Mouse (Mus musculus): Measurements from ENCODE around the gene Erbb3.
A peak's percentile ranks its signal among the peaks of the same experiment; 100 is the strongest.
"Not testable (repeated sequence)": the region's sequence is repeated elsewhere in the genome, so short reads cannot be mapped to it uniquely, and the experiment has no call there.

The Erbb3 gene

DNA sequence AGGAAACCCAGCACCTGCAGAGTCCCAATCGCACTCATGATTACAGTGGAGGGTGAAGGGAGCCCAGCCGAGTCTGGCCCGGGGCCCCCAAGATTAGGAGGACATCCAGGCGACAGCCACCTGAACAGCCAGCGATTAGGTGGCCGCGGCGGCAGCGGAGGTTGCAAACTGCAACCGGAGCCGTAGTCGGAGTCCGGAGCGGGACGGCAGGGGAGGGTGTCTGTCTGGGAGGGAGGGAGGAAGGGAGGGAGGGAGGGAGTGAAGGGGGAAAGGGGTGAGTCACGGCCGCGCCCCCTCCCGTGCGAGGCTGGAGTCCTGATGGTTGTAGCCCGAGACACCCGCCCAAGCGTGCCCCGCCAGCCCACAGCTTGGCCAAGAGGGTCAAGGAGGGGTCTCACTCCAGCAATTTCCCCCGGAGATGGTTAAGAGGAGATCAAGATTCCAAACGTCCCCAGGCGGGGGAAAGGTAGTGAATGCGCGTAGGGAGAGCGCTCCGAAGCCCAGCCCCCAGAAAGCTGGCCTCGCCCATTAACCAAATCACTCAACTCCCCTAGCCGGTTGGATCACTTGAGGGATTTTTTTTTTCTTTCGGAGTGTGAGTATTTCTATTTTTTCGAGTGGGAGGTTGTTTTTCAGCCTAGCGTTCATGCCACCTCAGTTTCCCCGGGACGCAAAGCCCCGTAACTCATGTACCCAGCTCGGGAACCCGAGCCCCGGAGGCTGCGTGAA lies at the start of gene Erbb3:
Gene Erbb3 (minus strand): TSS at position 189 of the 729 bp plus-strand sequence.
- peak; percentile 33 for DNase-seq (ENCODE audit: low read depth, low spot score)

DNA sequence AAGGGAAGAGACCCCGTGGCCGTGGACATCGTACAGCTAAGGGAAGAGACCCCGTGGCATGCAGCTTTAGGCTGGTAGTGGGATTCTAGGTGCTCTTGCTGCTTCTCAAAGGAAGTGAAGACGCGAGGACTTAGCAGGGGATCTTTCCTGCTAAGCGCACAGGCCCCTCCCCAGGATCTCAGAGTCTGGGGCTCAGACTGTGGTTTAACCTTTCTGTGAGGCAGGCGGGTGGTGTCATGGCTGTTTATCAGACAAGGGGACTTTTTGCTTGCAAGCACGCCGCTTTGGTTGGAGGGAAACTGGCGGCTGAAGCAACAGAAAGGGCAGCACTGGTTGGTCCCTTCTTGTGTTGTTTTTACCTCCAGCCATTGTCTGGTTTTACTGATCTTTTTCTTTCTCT lies 47.6 kb upstream of the Erbb3 start:
- no peak for DNase-seq (ENCODE audit: low read depth, low spot score)

DNA sequence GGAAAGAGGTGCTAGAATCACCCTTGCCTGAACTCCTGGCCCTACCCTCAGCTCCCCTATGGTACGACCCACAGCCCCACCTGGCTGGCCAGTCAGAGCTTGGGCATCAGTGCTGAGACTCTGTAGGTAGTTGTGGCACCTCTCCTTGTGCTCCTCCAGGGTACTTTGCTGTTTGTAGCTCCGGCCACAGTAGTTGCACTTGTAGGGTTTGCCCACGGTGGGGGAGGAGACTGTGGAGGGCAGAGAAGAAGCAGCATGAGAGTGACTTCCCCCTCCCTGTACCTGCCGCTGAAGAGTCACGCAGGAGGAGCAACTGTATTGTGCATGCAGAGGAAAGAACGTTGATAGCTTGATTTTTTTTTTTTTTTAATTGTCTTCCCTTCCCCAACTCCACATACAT lies 47.1 kb upstream of the Erbb3 start:
- no peak for DNase-seq (ENCODE audit: low read depth, low spot score)

DNA sequence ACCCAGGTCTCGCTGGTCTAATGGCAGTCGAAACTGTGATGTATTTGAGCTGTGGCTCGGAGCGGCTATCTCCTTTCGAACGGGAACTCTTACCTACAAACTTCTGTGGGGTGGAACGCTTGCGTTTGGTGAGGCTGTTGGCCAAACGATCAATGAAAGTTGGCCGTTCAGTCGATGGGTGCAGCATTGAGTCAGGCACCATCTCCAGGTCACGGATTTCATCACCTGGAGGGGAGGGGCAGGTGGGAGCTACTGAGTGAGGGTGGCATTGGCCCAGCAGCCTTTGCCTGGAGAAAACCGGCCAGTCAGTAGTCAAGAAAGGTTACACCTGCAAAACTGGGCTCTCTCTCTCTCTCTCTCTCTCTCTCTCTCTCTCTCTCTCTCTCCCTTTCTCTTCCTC lies 46.2 kb upstream of the Erbb3 start:
- no peak for DNase-seq (ENCODE audit: low read depth, low spot score)

DNA sequence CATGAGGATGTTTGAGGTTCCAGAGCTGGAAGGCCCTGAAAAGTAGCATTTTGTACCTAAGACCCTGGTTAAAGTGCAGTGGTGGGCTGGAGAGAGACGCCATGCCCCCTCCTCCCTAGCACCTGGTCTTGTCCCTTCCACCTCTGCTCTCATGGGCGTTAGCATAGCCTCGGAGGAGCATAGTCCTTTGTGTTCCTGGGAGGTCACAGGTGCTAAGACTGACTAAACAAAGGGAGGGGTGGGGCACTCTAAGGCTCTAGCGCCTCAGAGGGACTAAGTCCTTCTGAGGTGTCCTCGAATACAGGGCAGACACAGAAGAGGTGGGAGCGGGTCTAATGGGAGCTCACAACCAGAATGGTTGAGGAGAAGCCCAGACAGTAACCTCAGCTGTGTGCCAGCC lies 42.1 kb upstream of the Erbb3 start:
- no peak for DNase-seq (ENCODE audit: low read depth, low spot score)

DNA sequence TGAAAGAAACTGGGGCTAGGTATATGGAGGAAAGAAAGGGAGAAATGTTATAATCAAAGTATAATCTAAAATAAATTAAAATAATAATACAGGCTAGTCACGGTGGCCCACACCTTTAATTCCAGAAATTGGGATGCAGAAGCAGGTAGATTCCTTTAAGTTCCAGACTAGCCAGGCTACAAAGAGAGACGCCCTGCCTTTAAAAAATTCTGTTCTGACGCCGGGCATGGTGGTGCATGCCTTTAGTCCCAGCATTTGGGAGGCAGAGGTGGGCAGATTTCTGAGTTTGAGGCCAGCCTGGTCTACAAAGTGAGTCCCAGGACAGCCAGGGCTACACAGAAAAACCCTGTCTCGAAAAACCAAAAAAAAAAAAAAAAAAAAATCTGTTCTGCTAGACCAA lies 40.9 kb upstream of the Erbb3 start:
- not testable (repeated sequence) for DNase-seq (ENCODE audit: low read depth, low spot score)

DNA sequence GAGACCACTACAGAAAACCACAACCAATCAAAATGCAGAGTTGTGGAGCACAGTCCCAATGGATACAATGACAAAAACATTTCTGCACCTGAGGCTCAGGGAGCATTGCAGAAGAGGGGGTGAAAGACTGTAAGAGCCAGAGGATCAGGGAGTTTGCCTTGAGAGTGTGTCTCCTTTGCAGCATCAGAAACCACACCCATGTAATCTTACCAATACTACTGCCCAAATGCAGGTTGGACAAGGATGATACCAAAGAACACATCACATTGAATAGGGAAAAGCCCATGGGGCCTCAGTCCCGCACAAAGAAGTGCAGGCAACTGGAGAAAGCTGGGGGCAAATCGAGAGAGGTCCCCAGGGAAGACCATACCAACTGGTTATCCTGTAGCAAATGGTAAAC lies 40.3 kb upstream of the Erbb3 start:
- no peak for DNase-seq (ENCODE audit: low read depth, low spot score)

DNA sequence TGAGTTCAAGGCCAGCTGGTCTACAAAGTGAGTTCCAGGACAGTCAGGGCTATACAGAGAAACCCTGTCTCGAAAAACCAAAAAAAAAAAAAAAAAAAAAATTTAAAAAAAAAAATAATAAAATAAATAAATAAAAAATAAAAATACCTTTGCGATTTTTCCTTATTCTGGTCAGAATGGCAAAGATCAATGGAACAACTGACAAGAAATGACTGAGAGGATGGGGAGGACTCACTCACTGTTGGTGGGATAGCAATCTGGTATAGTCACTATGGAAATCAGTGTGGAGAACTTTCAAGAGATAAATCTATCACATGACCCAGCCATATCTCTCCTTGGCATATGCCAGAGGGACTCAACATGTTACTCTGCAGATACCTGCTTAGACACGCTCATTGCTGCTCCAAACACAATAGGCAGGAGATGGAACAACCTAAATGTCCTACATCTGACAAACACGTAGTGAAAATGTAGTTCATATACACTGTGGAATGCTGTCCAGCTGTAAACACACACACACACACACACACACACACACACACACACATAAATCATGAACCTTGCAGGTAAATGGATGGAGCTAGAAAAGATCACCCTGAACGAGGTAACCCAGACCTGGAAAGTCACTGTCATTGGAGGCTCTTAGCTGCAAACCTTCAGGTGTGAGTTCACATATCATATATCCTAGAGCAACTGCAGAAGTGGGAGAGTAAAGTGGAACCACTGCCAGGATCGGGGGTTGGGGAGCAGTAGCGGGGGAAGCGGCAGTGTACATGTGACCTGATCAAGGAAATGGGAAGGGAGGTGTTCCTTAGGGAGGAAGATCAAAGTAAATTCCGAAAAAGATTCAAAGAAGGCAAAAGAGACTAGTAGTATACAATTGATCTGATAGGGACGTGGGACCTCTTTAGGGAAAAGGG lies 38.2 kb upstream of the Erbb3 start:
- DNase-seq (ENCODE audit: low read depth, low spot score), result no peak

DNA sequence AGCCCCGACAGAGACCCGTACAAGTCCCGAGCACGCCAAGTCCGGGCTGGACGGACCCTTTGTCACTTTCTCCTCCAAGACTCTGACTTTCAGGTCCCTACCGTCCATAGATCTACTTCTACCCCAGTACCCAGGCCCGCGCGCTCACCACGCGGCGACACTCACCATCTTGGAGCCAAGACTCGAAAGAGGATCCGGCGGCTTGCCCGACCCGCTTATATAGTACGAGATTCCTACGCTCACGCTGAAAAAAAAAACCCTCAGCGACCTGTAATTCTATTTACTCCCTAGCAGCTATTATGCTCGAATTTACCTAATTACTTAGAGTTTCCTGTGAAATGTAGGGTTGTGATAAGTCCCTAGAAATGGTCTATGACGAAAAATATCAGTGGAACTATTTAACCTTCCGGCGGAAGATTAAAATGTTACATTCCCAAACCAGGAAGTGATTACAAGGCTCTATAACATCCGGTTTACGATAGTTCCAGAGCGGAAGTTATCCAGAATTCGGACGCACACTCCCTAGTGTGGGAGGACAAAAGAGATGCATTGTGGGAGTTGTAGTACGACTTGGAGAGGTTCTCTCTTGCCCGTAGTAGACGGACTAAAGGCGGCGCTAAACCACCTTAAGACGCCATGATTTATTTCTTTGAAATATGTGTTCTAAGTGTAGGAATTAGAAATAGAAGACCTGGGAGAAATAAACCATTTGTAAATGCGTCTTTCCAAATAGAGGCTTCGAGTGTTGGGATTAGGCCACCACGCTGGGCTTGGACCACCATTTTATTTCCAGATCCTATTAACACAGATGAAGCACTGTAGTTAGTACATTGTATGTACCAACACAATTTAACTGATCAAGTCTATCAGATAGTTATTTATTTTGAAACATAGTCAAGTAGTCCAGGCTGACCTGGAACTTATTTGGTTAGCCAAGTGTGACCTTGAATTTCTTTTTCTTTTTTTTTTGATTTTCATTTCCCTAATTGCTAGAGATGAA lies 37.2 kb upstream of the Erbb3 start, which contains the start of gene Rps26:
Gene Rps26 (minus strand): TSS at position 437 of the 1,000 bp plus-strand sequence.
- DNase-seq (ENCODE audit: low read depth, low spot score), result peak; percentile 99

DNA sequence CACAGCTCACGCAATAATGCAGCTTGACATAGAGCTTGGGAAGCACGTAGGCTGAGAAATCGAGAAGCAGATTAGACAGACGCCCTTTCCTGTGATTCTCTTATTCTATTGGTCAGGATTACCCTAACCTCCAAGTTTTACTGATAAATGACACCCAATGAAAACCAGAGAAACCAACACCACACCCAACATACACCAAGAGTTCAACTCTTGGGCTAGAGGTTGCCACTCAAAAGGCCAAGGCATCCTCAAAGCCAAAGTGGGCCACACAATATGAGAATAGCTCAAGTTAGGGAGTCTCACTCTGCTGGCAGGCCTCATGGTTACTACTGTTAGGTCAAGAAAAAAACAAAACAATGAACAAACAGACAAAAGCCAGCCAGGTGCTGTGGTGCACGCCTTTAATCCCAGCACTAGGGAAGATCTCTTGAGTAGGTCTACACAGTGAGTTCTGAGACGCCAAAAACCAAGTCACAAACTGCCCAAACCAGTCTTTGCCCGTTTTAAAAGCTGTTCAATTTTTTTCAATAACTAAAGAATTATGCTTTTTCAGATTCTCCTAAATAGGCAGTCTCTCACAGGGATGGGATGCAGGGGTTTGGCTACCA lies 35.9 kb upstream of the Erbb3 start:
- DNase-seq (ENCODE audit: low read depth, low spot score), result peak; percentile 37

DNA sequence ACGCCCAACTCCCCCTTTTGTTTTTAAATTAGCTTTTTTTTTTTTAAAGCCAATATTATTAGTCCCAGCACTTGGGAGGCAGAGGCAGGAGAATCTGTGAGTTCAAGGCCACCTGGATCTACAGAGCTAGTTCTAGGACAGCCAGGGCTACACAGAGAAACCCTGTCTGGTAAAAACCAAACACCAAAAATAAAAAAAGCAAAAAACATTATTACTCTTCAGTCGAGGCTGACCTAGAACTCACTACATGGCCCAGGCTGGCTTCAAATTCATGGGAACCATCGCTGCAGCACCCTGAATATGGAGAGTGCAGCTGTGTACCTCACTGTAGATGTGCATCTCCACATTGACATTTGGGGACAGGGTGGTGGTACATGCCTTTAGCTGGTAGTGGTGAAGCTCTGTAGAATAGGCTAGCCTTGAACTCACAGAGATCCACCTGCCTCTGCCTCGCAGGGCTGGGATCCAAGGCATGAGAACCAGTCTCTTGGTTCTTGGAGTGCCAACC lies 33.7 kb upstream of the Erbb3 start:
- not testable (repeated sequence) for DNase-seq (ENCODE audit: low read depth, low spot score)

DNA sequence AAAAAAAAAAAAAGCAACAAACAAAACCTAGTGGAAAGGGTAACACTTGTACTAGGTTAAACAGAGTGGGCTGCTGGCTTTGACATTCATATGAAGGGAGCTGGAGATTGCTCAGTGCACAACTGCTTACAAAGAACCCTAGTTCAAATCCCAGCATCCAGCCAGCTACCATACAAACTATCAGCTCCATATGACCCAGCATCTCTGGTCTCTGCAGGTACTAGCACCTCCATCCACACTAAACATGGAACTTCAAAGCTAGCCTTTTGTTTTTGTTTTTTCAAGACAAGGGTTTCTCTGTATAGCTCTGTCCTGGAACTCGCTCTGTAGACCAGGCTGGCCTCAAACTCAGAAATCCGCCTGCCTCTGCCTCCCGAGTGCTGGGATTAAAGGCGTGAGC lies 33.2 kb upstream of the Erbb3 start:
- no peak for DNase-seq (ENCODE audit: low read depth, low spot score)

DNA sequence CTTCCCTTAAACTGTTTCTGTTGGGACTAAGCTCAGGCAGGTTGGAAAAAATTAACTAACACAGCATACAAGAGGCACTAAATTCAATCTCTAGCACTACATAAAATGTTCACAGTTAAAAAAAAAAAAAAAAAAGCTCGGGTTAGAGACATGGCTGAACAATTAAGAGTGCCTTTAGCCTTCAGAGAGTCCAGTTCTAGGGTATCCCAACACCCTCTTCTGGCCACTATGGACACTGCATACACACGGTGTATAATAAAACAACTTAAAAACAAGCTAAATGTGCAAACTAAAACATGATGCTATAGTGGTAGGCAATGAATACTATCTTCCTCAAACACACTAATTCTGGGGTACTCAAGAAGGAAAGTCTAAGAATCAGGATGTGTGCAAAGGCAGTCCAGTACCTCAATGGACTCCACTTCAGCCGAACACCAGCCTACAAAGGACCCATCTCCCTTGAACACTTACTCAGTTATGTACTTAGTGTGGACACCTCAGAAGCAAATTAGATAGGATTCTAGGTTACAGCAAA lies 32.6 kb upstream of the Erbb3 start:
- DNase-seq (ENCODE audit: low read depth, low spot score), result peak; percentile 48

DNA sequence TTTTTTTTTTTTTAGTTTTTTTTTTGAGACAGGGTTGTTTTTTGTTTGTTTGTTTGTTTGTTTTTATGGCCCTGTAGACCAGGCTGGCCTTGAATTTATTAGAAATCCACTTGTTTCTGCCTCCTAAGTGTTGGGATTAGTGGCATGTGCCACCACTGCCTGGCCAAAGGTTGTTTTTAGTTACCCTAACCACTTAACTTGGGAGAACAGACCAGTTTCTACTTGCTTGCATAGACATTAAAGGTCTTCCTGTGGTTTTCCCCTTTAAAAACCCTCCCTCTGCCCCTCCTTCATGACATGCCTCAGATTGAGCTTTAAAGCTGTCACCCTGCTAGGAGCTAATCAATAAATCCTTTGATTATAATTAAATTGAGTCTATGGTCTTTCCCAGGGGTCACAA lies 30.8 kb upstream of the Erbb3 start:
- no peak for DNase-seq (ENCODE audit: low read depth, low spot score)

DNA sequence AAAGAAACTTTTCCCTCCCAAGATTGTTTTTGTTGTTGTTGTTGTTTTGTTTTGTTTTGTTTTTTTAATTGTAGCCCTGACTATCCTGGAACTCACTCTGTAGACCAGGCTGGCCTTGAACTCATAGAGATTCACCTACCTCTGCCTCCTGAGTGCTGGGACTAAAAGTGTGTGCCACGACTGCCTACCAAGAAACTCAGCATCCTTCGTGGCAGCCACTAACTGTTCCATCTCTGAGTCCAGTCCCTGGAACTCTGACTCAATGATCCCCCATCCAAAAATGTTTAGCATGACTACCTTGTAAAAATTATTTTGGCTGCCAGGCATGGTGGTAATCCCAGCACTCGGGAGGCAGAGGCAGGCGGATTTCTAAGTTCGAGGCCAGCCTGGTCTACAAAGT lies 29.7 kb upstream of the Erbb3 start:
- DNase-seq (ENCODE audit: low read depth, low spot score), result not testable (repeated sequence)

DNA sequence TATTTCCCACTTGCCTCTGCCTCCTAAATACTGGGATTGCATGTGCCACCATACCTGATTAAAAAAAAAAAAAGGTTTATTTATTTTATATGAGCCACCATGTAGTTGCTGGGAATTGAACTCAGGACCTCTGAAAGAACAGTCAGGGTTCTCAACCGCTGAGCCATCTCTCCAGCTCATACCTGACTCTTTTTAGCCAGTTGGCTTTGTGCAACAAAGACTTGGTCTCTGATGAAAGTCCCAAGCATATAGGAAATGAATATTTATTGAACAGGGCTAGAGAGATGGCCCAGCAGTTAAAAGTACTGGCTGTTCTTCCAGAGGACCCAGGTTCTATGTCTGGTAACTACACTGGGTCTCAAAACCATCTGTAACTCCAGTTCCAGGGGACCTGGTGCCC lies 29.1 kb upstream of the Erbb3 start:
- DNase-seq (ENCODE audit: low read depth, low spot score), result no peak

DNA sequence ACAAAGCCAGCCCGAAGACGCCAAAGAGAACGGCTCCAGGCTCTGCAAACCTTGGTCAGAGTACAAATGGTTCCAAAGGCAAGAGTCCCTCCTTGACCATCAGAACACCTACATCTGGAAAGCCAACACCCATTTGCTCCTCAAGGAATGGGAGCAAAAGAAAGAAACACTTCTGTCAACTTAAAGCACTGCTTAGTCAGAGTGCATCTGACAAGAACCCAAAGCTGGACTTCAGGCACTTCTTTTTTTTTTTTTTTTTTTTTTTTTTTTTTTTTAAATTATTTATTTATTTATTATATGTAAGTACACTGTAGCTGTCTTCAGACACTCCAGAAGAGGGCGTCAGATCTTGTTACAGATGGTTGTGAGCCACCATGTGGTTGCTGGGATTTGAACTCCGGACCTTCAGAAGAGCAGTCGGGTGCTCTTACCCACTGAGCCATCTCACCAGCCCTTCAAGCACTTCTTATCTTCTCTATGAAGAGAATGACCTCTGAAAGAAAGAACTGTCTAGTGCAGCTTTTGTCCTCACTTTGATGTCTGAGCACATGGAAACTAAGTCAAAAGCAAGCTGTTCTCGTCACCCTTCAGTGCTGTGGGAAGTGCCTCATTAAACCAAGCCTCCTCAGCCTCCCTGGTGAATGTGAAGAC lies 26.5 kb upstream of the Erbb3 start:
- not testable (repeated sequence) for DNase-seq (ENCODE audit: low read depth, low spot score)

DNA sequence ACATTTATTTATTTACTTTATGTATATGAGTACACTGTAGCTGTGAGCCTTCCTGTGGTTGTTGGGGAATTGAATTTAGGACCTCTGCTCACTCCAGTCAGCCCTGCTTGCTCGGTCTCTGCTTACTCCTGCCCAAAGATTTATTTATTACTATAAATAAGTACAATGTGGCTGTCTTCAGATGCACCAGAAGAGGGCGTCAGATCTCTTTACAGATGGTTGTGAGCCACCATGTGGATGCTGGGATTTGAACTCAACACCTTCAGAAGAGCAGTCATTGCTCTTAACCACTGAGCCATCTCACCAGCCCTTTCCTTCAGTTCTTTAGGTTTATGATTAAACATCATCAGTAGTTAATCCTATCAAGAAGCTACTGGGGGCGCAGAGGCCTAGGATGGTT lies 25.5 kb upstream of the Erbb3 start:
- no peak for DNase-seq (ENCODE audit: low read depth, low spot score)

DNA sequence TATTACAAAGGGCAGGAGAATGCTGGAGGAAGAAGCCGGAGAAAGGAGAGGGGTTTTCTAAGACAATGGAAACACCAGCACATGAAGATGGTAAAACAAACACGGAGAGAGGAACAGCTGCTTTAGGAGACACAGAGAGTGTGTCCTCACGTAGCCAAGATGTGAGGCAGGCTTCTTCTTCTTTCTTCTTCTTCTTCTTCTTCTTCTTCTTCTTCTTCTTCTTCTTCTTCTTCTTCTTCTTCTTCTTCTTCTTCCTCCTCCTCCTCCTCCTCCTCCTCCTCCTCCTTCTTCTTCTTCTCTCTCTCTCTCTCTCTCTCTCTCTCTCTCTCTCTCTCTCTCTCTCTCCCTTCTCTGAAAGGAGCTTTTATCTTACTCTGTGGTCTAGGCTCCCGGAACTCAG lies 24.4 kb upstream of the Erbb3 start:
- DNase-seq (ENCODE audit: low read depth, low spot score), result not testable (repeated sequence)

DNA sequence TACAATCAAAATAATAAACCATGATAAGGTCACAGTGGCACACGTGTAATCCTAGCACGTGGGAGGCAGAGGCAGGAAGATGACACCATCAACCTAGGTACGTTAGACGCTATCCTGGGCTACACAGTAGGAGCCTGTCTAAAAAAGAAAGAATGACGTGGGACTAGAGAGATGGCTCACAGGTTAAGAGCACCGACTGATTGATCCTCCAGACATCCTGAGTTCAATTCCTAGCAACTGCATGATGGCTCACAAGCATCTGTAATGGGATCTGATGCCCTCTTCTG lies 23.6 kb upstream of the Erbb3 start:
- DNase-seq (ENCODE audit: low read depth, low spot score), result no peak

Data from 3T3-L1 (cell line).